Mouse (Mus musculus) intestine, postnatal 0 days (tissue): ENCODE results near the gene Apoc2. TPM values are rescaled to one million over a fixed set of nuclear protein-coding genes. Genes with fewer than 3 reads are reported as not detected.

Source experiments
- ATAC-seq: fragments of 200-750 bp; cut with Nextera tagmentation; 2 replicates; pipeline ENCODE4 v1.8.0; 2017; ENCODE audit warnings: mild to moderate bottlenecking, moderate TSS enrichment, moderate library complexity
- H3K27ac ChIP-seq: fragments of 300-500 bp; sonication (generic); 2 replicates; pipeline ENCODE4 v1.5.1; 2014; ENCODE audit warnings: mild to moderate bottlenecking, low read depth, low read length, moderate library complexity
- H3K27me3 ChIP-seq: fragments of 300-500 bp; sonication (generic); replicated peaks from 2 replicates; pipeline ENCODE4 v1.6.1; 2014; ENCODE audit warnings: low read length, mixed read lengths; ENCODE audit not compliant: control insufficient read depth, insufficient read depth
- H3K36me3 ChIP-seq: fragments of 300-500 bp; sonication (generic); 2 replicates; pipeline ENCODE4 v1.6.1; 2014; ENCODE audit warnings: mild to moderate bottlenecking, moderate library complexity; ENCODE audit not compliant: control insufficient read depth, insufficient read depth
- H3K4me1 ChIP-seq: fragments of 300-500 bp; sonication (generic); replicated peaks from 2 replicates; pipeline ENCODE4 v1.6.1; 2014; ENCODE audit warnings: antibody characterized with exemption, low read length, mixed read lengths; ENCODE audit not compliant: control insufficient read depth, insufficient read depth
- H3K4me2 ChIP-seq: fragments of 300-500 bp; sonication (generic); replicated peaks from 2 replicates; pipeline ENCODE4 v1.6.1; 2014; ENCODE audit warnings: low read depth, mild to moderate bottlenecking, moderate library complexity
- H3K4me3 ChIP-seq: fragments of 300-500 bp; sonication (generic); 2 replicates; pipeline ENCODE4 v1.5.1; 2014; ENCODE audit warnings: low read depth, low read length
- H3K9ac ChIP-seq: fragments of 300-500 bp; sonication (generic); 2 replicates; pipeline ENCODE4 v1.6.1; 2014; ENCODE audit warnings: mild to moderate bottlenecking, low read depth, low read length
- H3K9me3 ChIP-seq: fragments of 300-500 bp; sonication (generic); 2 replicates; pipeline ENCODE4 v1.6.1; 2016; ENCODE audit warnings: mixed run types; ENCODE audit not compliant: control insufficient read depth
- CTCF ChIP-seq: sonication (generic); IDR thresholded peaks from 2 replicates; pipeline ENCODE4 v1.5.1; 2016; ENCODE audit warnings: low read depth, mild to moderate bottlenecking, control low read depth, antibody characterized with exemption, moderate library complexity
- WGBS: fragments of 180-500 bp; shearing (Covaris S2); extraction: QIAGEN DNeasy Blood & Tissue Kit; methylation state at CpG from one replicate; pipeline ENCODE4 v1.1.7; 2014; 5-methylcytosine and 5-hydroxymethylcytosine counted together
- polyA plus RNA-seq: library from polyadenylated mRNA; unstranded; fragments of >200 nt; fragmentation: Nextera tagmentation; extraction: Ambion mirVana; gene quantifications from 2 replicates; pipeline ENCODE4 v1.2.1, GENCODE M21; 2015

Gene Apoc2
- polyA plus RNA-seq, 1 experiment from 2014 or later, result 12,482 TPM

- WGBS, result 97% methylated on average over 34 of the region's 34 CpGs
- H3K9me3 ChIP-seq, result no peaks in the 10 kb centered on the region
- peaks cover 25% of the 10 kb centered on the region for H3K4me1 ChIP-seq
- no peak overlapping the region for H3K4me2 ChIP-seq
- no peak for ATAC-seq
- no peak for TF ChIP-seq CTCF
- H3K9ac ChIP-seq, result no peak overlapping the region
- H3K4me3 ChIP-seq, result no peak overlapping the region
- no peak overlapping the region for H3K27ac ChIP-seq
- no peaks in the 10 kb centered on the region for H3K27me3 ChIP-seq
- 0 out of 2 replicates have a peak, but pooled peaks cover 1% of the 10 kb centered on the region for H3K36me3 ChIP-seq
These were observed 18.7 kb upstream of the Apoc2 start for GRCm38 (mm10) chr7:19696336-19696873.

- Histone ChIP-seq H3K4me3 (no peak overlapping the region), H3K36me3 (no peaks in the 10 kb centered on the region), H3K27me3 (no peaks in the 10 kb centered on the region), H3K9me3 (no peaks in the 10 kb centered on the region), H3K4me2 (no peak overlapping the region), H3K27ac (no peak overlapping the region), H3K4me1 (peaks cover 25% of the 10 kb centered on the region), H3K9ac (no peak overlapping the region)
- WGBS, result 79% methylated on average over 6 of the region's 6 CpGs
- ATAC-seq, result no peak
- TF ChIP-seq CTCF, result no peak
These were observed 18.1 kb upstream of the Apoc2 start for GRCm38 (mm10) chr7:19695881-19696280.

GRCm38 (mm10) chr7:19695213-19695594 is 17.5 kb upstream of the Apoc2 start:
- Histone ChIP-seq H3K4me2 (no peak overlapping the region), H3K4me1 (peaks cover 22% of the 10 kb centered on the region), H3K4me3 (no peak overlapping the region), H3K9ac (no peak overlapping the region), H3K36me3 (no peaks in the 10 kb centered on the region), H3K27me3 (no peaks in the 10 kb centered on the region), H3K27ac (0 out of 2 replicates have a peak overlapping the region, but pooled peaks have one; percentile 5), H3K9me3 (no peaks in the 10 kb centered on the region)
- TF ChIP-seq CTCF, result no peak
- no peak for ATAC-seq
- 19% methylated on average over 8 of the region's 8 CpGs for WGBS

GRCm38 (mm10) chr7:19694336-19695212 is 16.8 kb upstream of the Apoc2 start:
- Histone ChIP-seq H3K4me3 (no peak overlapping the region), H3K9ac (no peak overlapping the region), H3K4me1 (peaks cover 21% of the 10 kb centered on the region), H3K27me3 (no peaks in the 10 kb centered on the region), H3K4me2 (no peak overlapping the region), H3K9me3 (no peaks in the 10 kb centered on the region), H3K36me3 (no peaks in the 10 kb centered on the region), H3K27ac (peak overlapping the region; percentile 46; the same call in 1 of the 2 replicates)
- WGBS, result 45% methylated on average over 10 of the region's 10 CpGs
- TF ChIP-seq CTCF, result no peak
- no peak for ATAC-seq

GRCm38 (mm10) chr7:19693421-19693820 is 15.7 kb upstream of the Apoc2 start:
- Histone ChIP-seq H3K4me2 (peak overlapping the region; percentile 17; the same call in 1 of the 2 replicates), H3K9me3 (no peaks in the 10 kb centered on the region), H3K4me3 (no peak overlapping the region), H3K27ac (peak overlapping the region; percentile 46), H3K36me3 (no peaks in the 10 kb centered on the region), H3K9ac (no peak overlapping the region), H3K4me1 (peaks cover 16% of the 10 kb centered on the region; the same call in 1 of the 2 replicates), H3K27me3 (no peaks in the 10 kb centered on the region)
- ATAC-seq, result peak; percentile 56
- no peak for TF ChIP-seq CTCF
- 16% methylated on average over 9 of the region's 10 CpGs for WGBS
